Mouse (Mus musculus) heart, postnatal 0 days (tissue): Measurements from ENCODE around the gene Akap9. TPM values are rescaled to one million over a fixed set of nuclear protein-coding genes. Genes with fewer than 3 reads are reported as not detected.

ENCODE experiments used
- ATAC-seq: fragments of 200-750 bp; cut with Nextera tagmentation; 2 replicates; pipeline ENCODE4 v1.8.0; 2017; ENCODE audit warnings: low read depth, moderate number of reproducible peaks, moderate library complexity; ENCODE audit not compliant: insufficient read depth
- DNase-seq: peaks from one replicate; pipeline ENCODE4 v3.0.0-alpha.2; 2016; ENCODE audit warnings: low spot score
- H3K27ac ChIP-seq: fragments of 300-500 bp; sonication (generic); 2 replicates; pipeline ENCODE4 v1.5.1; 2014; ENCODE audit warnings: low read depth, mild to moderate bottlenecking
- H3K27me3 ChIP-seq: fragments of 300-500 bp; sonication (generic); 2 replicates; pipeline ENCODE4 v1.6.1; 2014; ENCODE audit warnings: low read length, mixed read lengths; ENCODE audit not compliant: control insufficient read depth, insufficient read depth
- H3K36me3 ChIP-seq: fragments of 300-500 bp; sonication (generic); replicated peaks from 2 replicates; pipeline ENCODE4 v1.6.1; 2014; ENCODE audit warnings: low read length, mixed read lengths; ENCODE audit not compliant: control insufficient read depth, insufficient read depth
- H3K4me1 ChIP-seq: fragments of 300-500 bp; sonication (generic); 2 replicates; pipeline ENCODE4 v1.6.1; 2014; ENCODE audit warnings: antibody characterized with exemption; ENCODE audit not compliant: control insufficient read depth, insufficient read depth
- H3K4me2 ChIP-seq: fragments of 300-500 bp; sonication (generic); 2 replicates; pipeline ENCODE4 v1.6.1; 2014; ENCODE audit warnings: low read depth, mild to moderate bottlenecking, low read length, moderate library complexity
- H3K4me3 ChIP-seq: fragments of 300-500 bp; sonication (generic); 2 replicates; pipeline ENCODE4 v1.5.1; 2014; ENCODE audit warnings: low read depth, low read length
- H3K9ac ChIP-seq: fragments of 300-500 bp; sonication (generic); replicated peaks from 2 replicates; pipeline ENCODE4 v1.6.1; 2014; ENCODE audit warnings: low read depth, low read length, mixed read lengths
- H3K9me3 ChIP-seq: fragments of 300-500 bp; sonication (generic); replicated peaks from 2 replicates; pipeline ENCODE4 v1.6.1; 2016; ENCODE audit warnings: low read length; ENCODE audit not compliant: control insufficient read depth
- CTCF ChIP-seq: IDR thresholded peaks from 2 replicates; pipeline ENCODE4 v1.5.1; 2016; ENCODE audit warnings: antibody characterized with exemption, control low read depth, low read depth
- EP300 ChIP-seq: IDR thresholded peaks from 2 replicates; pipeline ENCODE4 v1.6.1; 2016; ENCODE audit warnings: antibody characterized with exemption, low read depth
- WGBS: fragments of 180-500 bp; shearing (Covaris S2); extraction: QIAGEN DNeasy Blood & Tissue Kit; methylation state at CpG from one replicate; pipeline ENCODE4 v1.1.7; 2014; 5-methylcytosine and 5-hydroxymethylcytosine counted together
- polyA plus RNA-seq: library from polyadenylated mRNA; unstranded; fragments of >200 nt; fragmentation: Nextera tagmentation; extraction: Ambion mirVana; gene quantifications from 2 replicates; pipeline ENCODE4 v1.2.1, GENCODE M21; 2015
- total RNA-seq: library from RNA; depleted of rRNA; stranded (reverse); fragments of >200 nt; gene quantifications from 2 replicates; pipeline ENCODE4 v1.2.3, GENCODE M21; 2014; ENCODE audit warnings: low replicate concordance

Gene Akap9
- total and polyA plus RNA-seq, 2 experiments from 2014 or later, result 31.6 to 84.3 TPM

GRCm38 (mm10) chr5:3973764-3974163, 45.9 kb downstream of the Akap9 start:
- Histone ChIP-seq H3K4me1 (no peaks in the 10 kb centered on the region), H3K36me3 (peaks cover 69% of the 10 kb centered on the region), H3K27ac (no peak overlapping the region), H3K9ac (no peak overlapping the region), H3K4me3 (no peak overlapping the region), H3K4me2 (no peak overlapping the region), H3K27me3 (no peaks in the 10 kb centered on the region), H3K9me3 (no peaks in the 10 kb centered on the region)
- TF ChIP-seq EP300 (no peak), CTCF (no peak)
- ATAC-seq (no peak), DNase-seq (no peak)
- WGBS, result 81% methylated on average over 5 of the region's 5 CpGs

GRCm38 (mm10) chr5:3974896-3975295, 47.0 kb downstream of the Akap9 start:
- Histone ChIP-seq H3K4me2 (no peak overlapping the region), H3K4me1 (no peaks in the 10 kb centered on the region), H3K9ac (no peak overlapping the region), H3K27ac (no peak overlapping the region), H3K36me3 (peaks cover 62% of the 10 kb centered on the region), H3K27me3 (no peaks in the 10 kb centered on the region), H3K9me3 (no peaks in the 10 kb centered on the region), H3K4me3 (no peak overlapping the region)
- DNase-seq (no peak), ATAC-seq (no peak)
- TF ChIP-seq EP300 (no peak), CTCF (no peak)
- 72% methylated on average over 6 of the region's 6 CpGs for WGBS

DNA sequence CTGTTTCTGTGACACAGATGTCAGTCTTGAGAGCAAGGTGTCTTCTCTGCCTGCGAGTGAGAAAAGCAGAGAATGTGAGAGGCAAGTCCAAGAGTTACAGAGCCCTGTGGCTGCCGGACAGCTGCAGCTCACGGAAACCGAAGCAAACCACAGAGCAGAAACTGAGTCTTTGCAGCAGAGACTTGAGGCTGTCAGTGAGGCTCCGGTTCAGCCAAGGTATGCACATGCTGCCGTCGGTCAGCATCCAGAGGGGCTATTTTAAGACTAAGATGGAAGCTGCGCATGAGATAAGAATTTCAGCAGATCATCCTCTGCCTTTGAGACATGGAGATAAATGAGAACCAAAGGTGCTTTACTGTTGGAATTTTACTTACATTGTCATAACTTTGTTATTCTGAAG, 48.3 kb downstream of the Akap9 start:
- Histone ChIP-seq H3K9me3 (no peaks in the 10 kb centered on the region), H3K27me3 (no peaks in the 10 kb centered on the region), H3K4me3 (no peak overlapping the region), H3K36me3 (peaks cover 52% of the 10 kb centered on the region), H3K27ac (no peak overlapping the region), H3K4me1 (no peaks in the 10 kb centered on the region), H3K9ac (no peak overlapping the region), H3K4me2 (no peak overlapping the region)
- ATAC-seq, result no peak
- TF ChIP-seq EP300 (no peak), CTCF (no peak)
- DNase-seq, result no peak
- 43% methylated on average over 8 of the region's 8 CpGs for WGBS

- 89% methylated on average over 4 of the region's 4 CpGs for WGBS
- Histone ChIP-seq H3K9ac (no peak overlapping the region), H3K36me3 (peaks cover 49% of the 10 kb centered on the region), H3K27me3 (no peaks in the 10 kb centered on the region), H3K4me3 (no peak overlapping the region), H3K27ac (no peak overlapping the region), H3K9me3 (no peaks in the 10 kb centered on the region), H3K4me2 (no peak overlapping the region), H3K4me1 (no peaks in the 10 kb centered on the region)
- ATAC-seq (no peak), DNase-seq (no peak)
- TF ChIP-seq EP300 (no peak), CTCF (no peak)
These were observed 50.0 kb downstream of the Akap9 start for GRCm38 (mm10) chr5:3977904-3978303.

DNA sequence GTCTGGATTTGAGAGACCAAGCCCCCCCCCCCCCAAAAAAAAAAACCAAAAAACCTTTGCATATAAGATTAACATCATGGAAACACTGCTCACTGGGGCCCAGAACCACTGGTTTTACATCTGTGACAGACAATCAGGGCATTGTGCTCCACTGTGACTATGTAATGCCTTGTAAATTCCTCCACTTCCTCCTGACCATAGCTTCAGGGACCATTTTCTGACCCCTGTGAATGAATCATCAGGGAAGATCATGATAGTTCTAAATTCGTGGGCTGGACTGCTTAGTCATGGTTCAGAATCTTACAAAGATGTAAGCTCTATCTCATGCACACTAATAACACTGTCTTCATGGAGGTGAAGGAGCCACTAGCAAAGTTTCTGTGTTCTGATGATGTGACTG, 61.8 kb downstream of the Akap9 start:
- Histone ChIP-seq H3K4me3 (no peak overlapping the region), H3K27me3 (no peaks in the 10 kb centered on the region), H3K9ac (no peak overlapping the region), H3K27ac (no peak overlapping the region), H3K4me1 (no peaks in the 10 kb centered on the region), H3K9me3 (no peaks in the 10 kb centered on the region), H3K4me2 (no peak overlapping the region), H3K36me3 (peaks cover 33% of the 10 kb centered on the region)
- 77% methylated on average over 1 of the region's 1 CpGs for whole genome bisulfite sequencing
- no peak for ATAC-seq
- TF ChIP-seq CTCF (no peak), EP300 (no peak)
- DNase-seq, result no peak

DNA sequence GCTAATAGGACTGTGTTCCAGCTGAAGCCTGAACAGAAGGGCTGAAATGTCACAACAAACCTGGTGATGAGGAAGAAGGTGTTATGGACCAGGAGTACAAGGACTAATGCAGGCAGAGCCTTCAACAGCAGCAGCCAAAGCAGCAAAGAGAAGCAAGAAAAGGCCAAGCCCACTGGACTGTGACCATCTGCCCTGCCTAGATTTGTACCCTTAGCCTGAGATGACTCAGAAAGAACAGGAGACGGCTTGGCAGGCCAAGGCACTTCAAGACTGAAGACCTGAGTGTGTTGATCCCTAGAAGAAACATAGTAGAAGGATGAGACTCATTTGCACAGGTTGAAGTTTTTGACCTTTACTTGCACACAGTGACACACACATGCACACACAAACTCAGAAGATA, 62.6 kb downstream of the Akap9 start:
- Histone ChIP-seq H3K27ac (no peak overlapping the region), H3K4me2 (no peak overlapping the region), H3K9me3 (no peaks in the 10 kb centered on the region), H3K4me3 (no peak overlapping the region), H3K4me1 (no peaks in the 10 kb centered on the region), H3K27me3 (no peaks in the 10 kb centered on the region), H3K36me3 (peaks cover 33% of the 10 kb centered on the region), H3K9ac (no peak overlapping the region)
- 81% methylated on average over 1 of the region's 1 CpGs for WGBS
- TF ChIP-seq EP300 (no peak), CTCF (no peak)
- ATAC-seq (no peak), DNase-seq (no peak)
